Mouse (Mus musculus) brain, embryonic 14.5 days (tissue): ENCODE data around the gene Ptma.

Source experiments
- CTCF ChIP-seq: fragments of 200-500 bp; IDR thresholded peaks from 2 replicates; pipeline ENCODE4 v1.5.1; 2012; ENCODE audit warnings: inconsistent platforms, mild to moderate bottlenecking, moderate library complexity, borderline replicate concordance; ENCODE audit not compliant: insufficient read depth, insufficient read length; ENCODE audit errors: extremely low read depth
- POLR2A ChIP-seq: fragments of 200-500 bp; IDR thresholded peaks from 2 replicates; pipeline ENCODE4 v1.6.1; 2012; ENCODE audit warnings: mild to moderate bottlenecking, inconsistent platforms, borderline replicate concordance; ENCODE audit not compliant: poor library complexity, insufficient read depth, insufficient read length, severe bottlenecking; ENCODE audit errors: extremely low read depth

- TF ChIP-seq CTCF (no peak), POLR2A (no peak)
These were observed 34.1 kb upstream of the Ptma start for GRCm38 (mm10) chr1:86492095-86493070.
